Mouse (Mus musculus): ENCODE data around the gene Kcnk13. TPM values are rescaled to one million over a fixed set of nuclear protein-coding genes. Genes with fewer than 3 reads are reported as not detected.

Kcnk13 gene
- polyA plus RNA-seq, 1 experiment from 2014 or later = 0.41 TPM

- 83% methylated on average over 7 of the region's 7 CpGs for WGBS
- DNase-seq (ENCODE audit: low spot score) (no peak), ATAC-seq (replicated peaks; ENCODE audit: insufficient number of reproducible peaks, low FRiP score, low TSS enrichment, low read depth) (no peak)
- no peaks in the 10 kb centered on the region for H3K4me1 ChIP-seq (ENCODE audit: control insufficient read depth, insufficient read depth, low read length)
- no peak overlapping the region for H3K4me3 ChIP-seq (ENCODE audit: low read depth, low read length)
- no peak overlapping the region for H3K4me2 ChIP-seq (ENCODE audit: low read depth, low read length)
- no peak overlapping the region for H3K9ac ChIP-seq (replicated peaks; ENCODE audit: low read length)
- H3K36me3 ChIP-seq (replicated peaks; ENCODE audit: control insufficient read depth, insufficient read depth, low read depth, low read length) = no peaks in the 10 kb centered on the region
- no peaks in the 10 kb centered on the region for H3K9me3 ChIP-seq (replicated peaks; ENCODE audit: control insufficient read depth, low read length)
- no peaks in the 10 kb centered on the region for H3K27me3 ChIP-seq (ENCODE audit: control insufficient read depth, insufficient read depth, low read length)
- H3K27ac ChIP-seq (replicated peaks; ENCODE audit: low read depth, low read length) = no peak overlapping the region
These were observed 62.5 kb downstream of the Kcnk13 start for GRCm38 (mm10) chr12:100026715-100027245.

- 81% methylated on average over 7 of the region's 7 CpGs for WGBS
- no peaks in the 10 kb centered on the region for H3K36me3 ChIP-seq (replicated peaks; ENCODE audit: control insufficient read depth, insufficient read depth, low read depth, low read length)
- H3K27me3 ChIP-seq (ENCODE audit: control insufficient read depth, insufficient read depth, low read length) = no peaks in the 10 kb centered on the region
- H3K4me2 ChIP-seq (ENCODE audit: low read depth, low read length) = no peak overlapping the region
- H3K9me3 ChIP-seq (replicated peaks; ENCODE audit: control insufficient read depth, low read length) = no peaks in the 10 kb centered on the region
- H3K9ac ChIP-seq (replicated peaks; ENCODE audit: low read length) = no peak overlapping the region
- H3K4me1 ChIP-seq (ENCODE audit: control insufficient read depth, insufficient read depth, low read length) = no peaks in the 10 kb centered on the region
- no peak overlapping the region for H3K27ac ChIP-seq (replicated peaks; ENCODE audit: low read depth, low read length)
- ATAC-seq (replicated peaks; ENCODE audit: insufficient number of reproducible peaks, low FRiP score, low TSS enrichment, low read depth) (no peak), DNase-seq (ENCODE audit: low spot score) (no peak)
- H3K4me3 ChIP-seq (ENCODE audit: low read depth, low read length) = no peak overlapping the region
These were observed 63.0 kb downstream of the Kcnk13 start for GRCm38 (mm10) chr12:100027281-100027680.

GRCm38 (mm10) chr12:100031681-100032080, 67.4 kb downstream of the Kcnk13 start:
- 80% methylated on average over 5 of the region's 5 CpGs for WGBS
- DNase-seq (ENCODE audit: low spot score) = no peak
- no peaks in the 10 kb centered on the region for H3K9me3 ChIP-seq (replicated peaks; ENCODE audit: control insufficient read depth, low read length)
- H3K4me3 ChIP-seq (ENCODE audit: low read depth, low read length) = no peak overlapping the region
- H3K9ac ChIP-seq (replicated peaks; ENCODE audit: low read length) = no peak overlapping the region
- no peaks in the 10 kb centered on the region for H3K4me1 ChIP-seq (ENCODE audit: control insufficient read depth, insufficient read depth, low read length)
- H3K36me3 ChIP-seq (replicated peaks; ENCODE audit: control insufficient read depth, insufficient read depth, low read depth, low read length) = no peaks in the 10 kb centered on the region
- H3K4me2 ChIP-seq (ENCODE audit: low read depth, low read length) = no peak overlapping the region
- H3K27ac ChIP-seq (replicated peaks; ENCODE audit: low read depth, low read length) = no peak overlapping the region
- no peak for ATAC-seq (replicated peaks; ENCODE audit: insufficient number of reproducible peaks, low FRiP score, low TSS enrichment, low read depth)
- no peaks in the 10 kb centered on the region for H3K27me3 ChIP-seq (ENCODE audit: control insufficient read depth, insufficient read depth, low read length)

- DNase-seq (ENCODE audit: low spot score) (no peak), ATAC-seq (replicated peaks; ENCODE audit: insufficient number of reproducible peaks, low FRiP score, low TSS enrichment, low read depth) (no peak)
- Histone ChIP-seq H3K36me3 (replicated peaks; ENCODE audit: control insufficient read depth, insufficient read depth, low read depth, low read length) (no peaks in the 10 kb centered on the region), H3K9me3 (replicated peaks; ENCODE audit: control insufficient read depth, low read length) (no peaks in the 10 kb centered on the region), H3K4me2 (ENCODE audit: low read depth, low read length) (no peak overlapping the region), H3K9ac (replicated peaks; ENCODE audit: low read length) (no peak overlapping the region), H3K4me3 (ENCODE audit: low read depth, low read length) (no peak overlapping the region), H3K27ac (replicated peaks; ENCODE audit: low read depth, low read length) (no peak overlapping the region), H3K27me3 (ENCODE audit: control insufficient read depth, insufficient read depth, low read length) (no peaks in the 10 kb centered on the region), H3K4me1 (ENCODE audit: control insufficient read depth, insufficient read depth, low read length) (no peaks in the 10 kb centered on the region)
- WGBS = 83% methylated on average over 4 of the region's 4 CpGs
These were observed 68.2 kb downstream of the Kcnk13 start for GRCm38 (mm10) chr12:100032521-100032920.

GRCm38 (mm10) chr12:100038741-100039262, 74.5 kb downstream of the Kcnk13 start:
- WGBS = 87% methylated on average over 5 of the region's 5 CpGs
- no peak for DNase-seq (ENCODE audit: low spot score)
- Histone ChIP-seq H3K4me2 (ENCODE audit: low read depth, low read length) (no peak overlapping the region), H3K4me3 (ENCODE audit: low read depth, low read length) (no peak overlapping the region), H3K27me3 (ENCODE audit: control insufficient read depth, insufficient read depth, low read length) (no peaks in the 10 kb centered on the region), H3K4me1 (ENCODE audit: control insufficient read depth, insufficient read depth, low read length) (no peaks in the 10 kb centered on the region), H3K27ac (replicated peaks; ENCODE audit: low read depth, low read length) (no peak overlapping the region), H3K9ac (replicated peaks; ENCODE audit: low read length) (no peak overlapping the region), H3K9me3 (replicated peaks; ENCODE audit: control insufficient read depth, low read length) (no peaks in the 10 kb centered on the region), H3K36me3 (replicated peaks; ENCODE audit: control insufficient read depth, insufficient read depth, low read depth, low read length) (no peaks in the 10 kb centered on the region)
- ATAC-seq (replicated peaks; ENCODE audit: insufficient number of reproducible peaks, low FRiP score, low TSS enrichment, low read depth) = no peak

- Histone ChIP-seq H3K4me1 (ENCODE audit: control insufficient read depth, insufficient read depth, low read length) (no peaks in the 10 kb centered on the region), H3K27me3 (ENCODE audit: control insufficient read depth, insufficient read depth, low read length) (no peaks in the 10 kb centered on the region), H3K9ac (replicated peaks; ENCODE audit: low read length) (no peak overlapping the region), H3K27ac (replicated peaks; ENCODE audit: low read depth, low read length) (no peak overlapping the region), H3K36me3 (replicated peaks; ENCODE audit: control insufficient read depth, insufficient read depth, low read depth, low read length) (no peaks in the 10 kb centered on the region), H3K4me2 (ENCODE audit: low read depth, low read length) (no peak overlapping the region), H3K4me3 (ENCODE audit: low read depth, low read length) (no peak overlapping the region), H3K9me3 (replicated peaks; ENCODE audit: control insufficient read depth, low read length) (no peaks in the 10 kb centered on the region)
- no peak for DNase-seq (ENCODE audit: low spot score)
- ATAC-seq (replicated peaks; ENCODE audit: insufficient number of reproducible peaks, low FRiP score, low TSS enrichment, low read depth) = no peak
- 81% methylated on average over 8 of the region's 8 CpGs for WGBS
These were observed 77.8 kb downstream of the Kcnk13 start for GRCm38 (mm10) chr12:100042116-100042515.

- H3K27me3 ChIP-seq (ENCODE audit: control insufficient read depth, insufficient read depth, low read length) = no peaks in the 10 kb centered on the region
- no peak overlapping the region for H3K9ac ChIP-seq (replicated peaks; ENCODE audit: low read length)
- 78% methylated on average over 4 of the region's 4 CpGs for WGBS
- no peak for ATAC-seq (replicated peaks; ENCODE audit: insufficient number of reproducible peaks, low FRiP score, low TSS enrichment, low read depth)
- no peak overlapping the region for H3K4me3 ChIP-seq (ENCODE audit: low read depth, low read length)
- no peaks in the 10 kb centered on the region for H3K9me3 ChIP-seq (replicated peaks; ENCODE audit: control insufficient read depth, low read length)
- H3K4me1 ChIP-seq (ENCODE audit: control insufficient read depth, insufficient read depth, low read length) = no peaks in the 10 kb centered on the region
- no peak for DNase-seq (ENCODE audit: low spot score)
- no peak overlapping the region for H3K4me2 ChIP-seq (ENCODE audit: low read depth, low read length)
- no peak overlapping the region for H3K27ac ChIP-seq (replicated peaks; ENCODE audit: low read depth, low read length)
- no peaks in the 10 kb centered on the region for H3K36me3 ChIP-seq (replicated peaks; ENCODE audit: control insufficient read depth, insufficient read depth, low read depth, low read length)
These were observed 80.4 kb downstream of the Kcnk13 start for GRCm38 (mm10) chr12:100044704-100045103.

GRCm38 (mm10) chr12:100050552-100050951, 86.3 kb downstream of the Kcnk13 start:
- whole genome bisulfite sequencing = 79% methylated on average over 7 of the region's 7 CpGs
- H3K4me2 ChIP-seq (ENCODE audit: low read depth, low read length) = no peak overlapping the region

More at GRCm38 (mm10) chr12:100050552-100050951, 86.3 kb downstream of the Kcnk13 start:
- no peaks in the 10 kb centered on the region for H3K27me3 ChIP-seq (ENCODE audit: control insufficient read depth, insufficient read depth, low read length)
- H3K4me1 ChIP-seq (ENCODE audit: control insufficient read depth, insufficient read depth, low read length) = no peaks in the 10 kb centered on the region
- no peak overlapping the region for H3K27ac ChIP-seq (replicated peaks; ENCODE audit: low read depth, low read length)
- H3K9ac ChIP-seq (replicated peaks; ENCODE audit: low read length) = no peak overlapping the region
- no peaks in the 10 kb centered on the region for H3K9me3 ChIP-seq (replicated peaks; ENCODE audit: control insufficient read depth, low read length)
- no peak overlapping the region for H3K4me3 ChIP-seq (ENCODE audit: low read depth, low read length)
- ATAC-seq (replicated peaks; ENCODE audit: insufficient number of reproducible peaks, low FRiP score, low TSS enrichment, low read depth) = no peak
- H3K36me3 ChIP-seq (replicated peaks; ENCODE audit: control insufficient read depth, insufficient read depth, low read depth, low read length) = no peaks in the 10 kb centered on the region
- no peak for DNase-seq (ENCODE audit: low spot score)

Data from embryonic facial prominence, embryonic 11.5 days (tissue).